Mouse (Mus musculus): Measurements from ENCODE around the gene Rnf167. TPM values are rescaled to one million over a fixed set of nuclear protein-coding genes. Genes with fewer than 3 reads are reported as not detected.
A peak's percentile ranks its signal among the peaks of the same experiment; 100 is the strongest.

Rnf167 gene
- polyA plus RNA-seq, 1 experiment from 2014 or later = 101 TPM

DNA sequence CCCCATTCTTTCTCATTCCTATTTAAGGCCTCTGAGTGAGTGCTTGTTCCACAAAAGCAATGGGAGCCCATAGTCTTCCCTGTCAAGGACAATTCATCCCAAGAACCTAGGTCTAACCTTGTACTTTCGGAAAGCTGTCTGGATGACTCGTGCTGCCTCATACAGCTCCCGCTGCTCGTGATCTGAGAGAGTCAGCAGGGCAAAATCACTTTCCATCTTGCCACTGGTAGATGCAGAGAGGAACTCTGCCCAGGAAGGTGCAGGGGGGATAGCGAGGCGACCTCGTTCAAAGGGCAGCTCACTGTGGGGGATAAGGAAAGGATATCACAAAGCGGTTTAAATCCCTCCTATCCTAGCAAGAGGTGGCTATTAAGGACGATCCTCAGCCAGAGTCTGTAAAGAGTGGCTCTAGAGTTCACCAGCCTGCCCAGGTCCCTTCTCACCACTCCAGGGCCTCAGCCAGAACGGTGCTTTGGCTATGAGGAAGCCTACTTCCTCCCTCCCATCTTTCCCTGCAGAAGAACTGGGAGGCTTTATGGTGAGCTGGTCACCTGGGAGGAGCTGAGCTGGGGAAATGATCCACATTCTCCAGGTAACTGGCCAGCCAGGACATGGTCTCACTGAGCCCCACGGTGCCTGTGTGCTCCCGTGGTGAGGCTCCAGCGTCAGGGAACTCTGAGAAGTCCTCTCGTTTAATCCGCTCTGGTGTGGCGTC lies 24.5 kb downstream of the Rnf167 start:
- Histone ChIP-seq H3K9me3 (no peaks in the 10 kb centered on the region), H3K9ac (0 out of 2 replicates have a peak overlapping the region, but pooled peaks have one; percentile 5), H3K27ac (no peak overlapping the region), H3K27me3 (replicated peaks) (no peaks in the 10 kb centered on the region), H3K4me1 (peaks cover 26% of the 10 kb centered on the region), H3K36me3 (peaks cover 37% of the 10 kb centered on the region), H3K4me2 (replicated peaks) (peak overlapping the region; percentile 77), H3K4me3 (no peak overlapping the region)
- WGBS = 86% methylated on average over 16 of the region's 16 CpGs
- ATAC-seq (ENCODE audit: low FRiP score, low read depth) = no peak

DNA sequence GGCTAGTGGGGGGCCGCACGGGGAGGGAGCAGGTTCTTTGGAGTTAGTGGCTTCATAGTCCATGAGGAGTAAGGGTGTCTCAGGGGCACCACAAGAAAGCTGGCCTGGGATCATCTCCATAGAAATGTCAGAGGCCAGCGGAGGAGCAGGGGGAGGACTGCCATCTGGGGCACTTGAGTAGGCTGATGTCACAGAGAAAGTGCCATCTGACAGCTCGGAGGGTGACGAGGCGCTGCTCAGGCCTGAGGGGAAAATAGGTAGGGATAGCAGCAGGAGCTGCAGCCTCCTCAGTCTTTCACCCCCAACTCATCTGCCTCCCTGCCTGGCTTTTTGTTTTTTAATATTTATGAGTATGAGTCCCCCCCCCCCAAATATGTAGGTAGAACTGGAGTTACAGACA lies 27.0 kb downstream of the Rnf167 start:
- H3K27me3 ChIP-seq (replicated peaks) = no peaks in the 10 kb centered on the region
- no peak overlapping the region for H3K4me3 ChIP-seq
- H3K4me2 ChIP-seq (replicated peaks) = no peak overlapping the region
- no peaks in the 10 kb centered on the region for H3K9me3 ChIP-seq
- WGBS = 64% methylated on average over 6 of the region's 6 CpGs
- peaks cover 18% of the 10 kb centered on the region for H3K4me1 ChIP-seq
- H3K9ac ChIP-seq = no peak overlapping the region
- no peak for ATAC-seq (ENCODE audit: low FRiP score, low read depth)
- no peak overlapping the region for H3K27ac ChIP-seq
- H3K36me3 ChIP-seq = peaks cover 32% of the 10 kb centered on the region

DNA sequence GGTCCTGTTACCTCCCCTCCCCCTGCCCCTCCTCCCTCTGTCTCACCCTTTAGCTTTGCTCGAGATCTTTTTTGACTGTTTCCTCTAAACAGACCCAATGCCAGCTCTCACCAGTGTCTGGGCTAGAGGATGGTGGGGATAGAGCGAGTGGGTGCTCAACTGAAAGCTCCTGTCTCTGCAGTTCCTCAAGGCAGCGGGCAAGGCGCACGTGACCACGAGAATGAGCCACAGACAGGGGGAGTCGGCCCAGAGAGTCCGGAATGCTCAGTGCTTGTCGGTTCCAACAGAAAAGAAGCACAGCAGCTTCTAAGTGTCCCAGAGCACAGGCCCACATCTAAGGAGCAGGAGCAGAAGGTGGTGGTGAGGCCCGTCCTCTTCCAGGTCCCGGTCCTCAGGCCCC lies 27.5 kb downstream of the Rnf167 start:
- Histone ChIP-seq H3K4me2 (replicated peaks) (no peak overlapping the region), H3K36me3 (peaks cover 32% of the 10 kb centered on the region), H3K4me3 (no peak overlapping the region), H3K4me1 (peaks cover 18% of the 10 kb centered on the region), H3K9ac (no peak overlapping the region), H3K27me3 (replicated peaks) (no peaks in the 10 kb centered on the region), H3K27ac (no peak overlapping the region), H3K9me3 (no peaks in the 10 kb centered on the region)
- 78% methylated on average over 11 of the region's 11 CpGs for WGBS
- no peak for ATAC-seq (ENCODE audit: low FRiP score, low read depth)

DNA sequence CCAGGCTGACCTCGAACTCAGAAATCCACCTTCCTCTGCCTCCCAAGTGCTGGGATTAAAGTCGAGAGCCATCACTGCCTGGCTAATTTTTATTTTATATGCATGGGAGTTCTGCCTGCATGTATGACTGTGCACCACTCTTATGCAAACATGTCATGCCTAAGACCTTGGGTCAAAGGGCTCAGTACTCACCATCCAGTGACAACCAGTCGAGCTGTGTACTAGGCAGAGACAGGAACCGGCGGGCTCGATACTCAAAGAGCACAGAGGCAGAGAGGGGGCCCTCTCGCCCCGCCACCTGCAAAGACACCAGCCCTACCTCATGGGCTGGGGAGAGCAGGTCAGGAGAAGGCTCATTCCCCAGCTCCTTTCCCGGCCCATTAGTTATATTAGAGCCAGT lies 31.1 kb downstream of the Rnf167 start:
- 87% methylated on average over 9 of the region's 9 CpGs for WGBS
- Histone ChIP-seq H3K4me2 (replicated peaks) (no peak overlapping the region), H3K9me3 (no peaks in the 10 kb centered on the region), H3K4me3 (no peak overlapping the region), H3K27me3 (replicated peaks) (no peaks in the 10 kb centered on the region), H3K4me1 (peaks cover 11% of the 10 kb centered on the region), H3K9ac (no peak overlapping the region), H3K36me3 (peaks cover 46% of the 10 kb centered on the region), H3K27ac (no peak overlapping the region)
- no peak for ATAC-seq (ENCODE audit: low FRiP score, low read depth)

DNA sequence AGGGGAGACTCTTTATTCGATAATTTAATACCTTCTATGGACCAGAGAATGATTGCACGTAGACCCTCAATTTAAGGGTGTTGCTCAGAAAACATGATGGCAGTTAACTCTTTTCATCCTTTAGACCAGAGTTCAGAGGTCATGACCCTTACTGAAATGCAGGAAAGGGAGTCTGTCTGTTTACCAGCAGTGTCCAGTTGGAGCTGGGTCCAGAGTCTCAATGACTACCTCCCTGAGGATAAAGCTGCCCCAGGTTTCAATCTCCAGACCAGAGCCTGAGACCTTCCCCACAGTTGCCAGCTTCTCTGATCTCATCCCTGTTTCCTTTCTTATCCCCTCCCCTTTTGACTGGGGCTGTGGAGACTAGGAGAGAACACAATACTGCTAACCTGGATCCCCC lies 31.5 kb downstream of the Rnf167 start:
- H3K27ac ChIP-seq = no peak overlapping the region
- no peak for ATAC-seq (ENCODE audit: low FRiP score, low read depth)
- H3K9me3 ChIP-seq = no peaks in the 10 kb centered on the region
- peaks cover 11% of the 10 kb centered on the region for H3K4me1 ChIP-seq
- no peak overlapping the region for H3K4me2 ChIP-seq (replicated peaks)
- H3K36me3 ChIP-seq = peaks cover 50% of the 10 kb centered on the region
- 67% methylated on average over 2 of the region's 2 CpGs for WGBS
- H3K9ac ChIP-seq = no peak overlapping the region
- H3K4me3 ChIP-seq = no peak overlapping the region
- no peaks in the 10 kb centered on the region for H3K27me3 ChIP-seq (replicated peaks)

DNA sequence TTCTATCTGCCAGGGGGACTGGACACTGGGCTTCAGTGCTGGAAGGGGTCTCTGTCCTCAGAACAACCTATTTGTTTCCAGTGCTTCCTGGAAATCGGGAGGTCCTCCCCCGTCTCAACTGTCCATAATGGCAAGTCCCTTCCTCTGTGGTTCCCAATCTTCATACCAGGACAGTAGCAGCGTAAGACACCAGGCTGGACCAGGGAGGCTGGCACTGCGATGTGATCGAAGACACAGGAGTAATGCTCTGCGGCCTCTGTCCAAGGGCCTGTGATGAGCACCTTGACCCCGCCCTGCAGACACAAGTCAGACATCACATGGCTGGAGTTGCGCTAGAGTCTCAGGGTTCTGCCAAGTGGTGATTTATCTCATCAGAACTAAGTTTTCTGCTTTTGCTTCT lies 32.3 kb downstream of the Rnf167 start:
- Histone ChIP-seq H3K4me2 (replicated peaks) (no peak overlapping the region), H3K36me3 (peaks cover 57% of the 10 kb centered on the region), H3K9me3 (no peaks in the 10 kb centered on the region), H3K27ac (no peak overlapping the region), H3K9ac (no peak overlapping the region), H3K4me1 (peaks cover 11% of the 10 kb centered on the region), H3K27me3 (replicated peaks) (no peaks in the 10 kb centered on the region), H3K4me3 (no peak overlapping the region)
- ATAC-seq (ENCODE audit: low FRiP score, low read depth) = no peak
- WGBS = 96% methylated on average over 8 of the region's 8 CpGs

DNA sequence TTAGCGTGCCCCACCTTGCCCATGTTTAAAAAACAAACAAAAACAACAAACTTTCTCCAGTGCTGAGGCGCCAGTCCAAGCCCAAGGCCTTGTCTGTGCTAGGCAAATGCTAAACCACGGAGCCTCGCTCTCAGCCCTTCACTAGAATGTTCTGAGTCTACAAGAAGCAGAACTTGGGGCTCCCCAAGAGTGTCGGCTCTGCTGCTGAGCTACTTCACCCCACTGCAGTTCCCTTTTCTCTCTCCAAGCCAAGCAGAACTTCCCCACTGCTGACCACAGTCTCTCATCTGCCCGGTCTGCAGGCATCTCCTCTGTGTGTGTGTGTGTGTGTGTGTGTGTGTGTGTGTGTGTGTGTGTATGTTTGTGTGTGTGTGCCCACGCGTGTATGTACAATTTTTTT lies 32.9 kb downstream of the Rnf167 start:
- Histone ChIP-seq H3K9me3 (no peaks in the 10 kb centered on the region), H3K27ac (no peak overlapping the region), H3K4me1 (peaks cover 11% of the 10 kb centered on the region), H3K9ac (no peak overlapping the region), H3K36me3 (peaks cover 58% of the 10 kb centered on the region), H3K4me3 (no peak overlapping the region), H3K4me2 (replicated peaks) (no peak overlapping the region), H3K27me3 (replicated peaks) (no peaks in the 10 kb centered on the region)
- no peak for ATAC-seq (ENCODE audit: low FRiP score, low read depth)
- 94% methylated on average over 8 of the region's 8 CpGs for WGBS

DNA sequence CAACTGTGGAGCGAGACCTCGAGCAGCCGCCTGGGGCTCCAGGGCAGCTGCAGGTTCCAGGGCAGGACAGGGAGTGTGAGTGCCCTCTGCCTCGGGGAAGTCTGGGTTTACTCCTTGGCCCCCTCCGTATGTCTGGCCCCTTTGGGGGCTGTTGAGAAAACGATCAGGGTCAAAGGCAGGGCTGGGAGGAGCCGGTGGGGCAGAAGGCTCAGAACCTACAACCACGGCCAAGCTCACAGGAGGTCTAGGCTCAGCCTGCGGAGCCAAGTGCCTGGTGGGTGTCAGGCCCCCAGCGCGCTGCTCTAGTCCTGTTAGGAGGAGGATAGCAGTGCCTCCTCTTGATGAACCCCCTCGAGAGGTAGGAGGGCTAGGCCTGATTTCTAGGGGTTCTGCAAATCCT lies 34.1 kb downstream of the Rnf167 start:
- Histone ChIP-seq H3K4me2 (replicated peaks) (no peak overlapping the region), H3K9me3 (no peaks in the 10 kb centered on the region), H3K27me3 (replicated peaks) (no peaks in the 10 kb centered on the region), H3K36me3 (peaks cover 55% of the 10 kb centered on the region), H3K27ac (no peak overlapping the region), H3K4me3 (no peak overlapping the region), H3K4me1 (peaks cover 11% of the 10 kb centered on the region), H3K9ac (no peak overlapping the region)
- WGBS = 61% methylated on average over 12 of the region's 12 CpGs
- no peak for ATAC-seq (ENCODE audit: low FRiP score, low read depth)

DNA sequence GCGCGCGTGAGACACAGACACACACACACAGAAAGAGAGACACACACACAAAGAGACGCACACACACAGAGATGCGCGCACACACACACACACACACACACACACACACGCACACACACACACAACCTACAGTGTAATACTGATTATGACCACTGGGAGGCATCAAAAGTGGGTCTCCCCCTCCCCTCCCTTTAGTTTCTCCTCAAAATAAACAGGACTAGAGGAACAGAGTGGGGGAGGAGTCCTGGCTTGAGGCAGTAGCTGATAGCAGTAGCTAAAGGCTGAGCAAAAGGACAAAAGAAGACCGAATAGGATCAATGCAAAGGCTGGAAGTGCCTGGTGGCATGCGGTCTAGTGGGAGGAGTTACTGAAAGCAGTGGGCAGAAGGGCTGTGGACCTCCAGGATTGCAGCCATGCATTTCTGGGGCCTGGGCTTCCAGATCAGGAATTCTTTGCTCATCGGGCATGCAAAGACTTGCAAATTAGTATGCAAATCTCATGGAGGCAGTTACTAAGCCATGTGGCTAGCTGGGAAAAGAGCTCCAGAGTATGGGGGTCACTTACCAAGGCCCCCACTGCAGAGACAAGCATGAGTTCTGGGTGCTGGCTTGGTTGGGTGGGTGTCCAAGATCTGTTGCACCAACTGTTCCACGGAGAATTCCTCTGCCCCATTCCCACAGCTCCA lies 35.0 kb downstream of the Rnf167 start:
- Histone ChIP-seq H3K27me3 (replicated peaks) (no peaks in the 10 kb centered on the region), H3K4me3 (no peak overlapping the region), H3K9me3 (no peaks in the 10 kb centered on the region), H3K27ac (no peak overlapping the region), H3K4me1 (peaks cover 13% of the 10 kb centered on the region), H3K4me2 (replicated peaks) (0 out of 2 replicates have a peak overlapping the region, but pooled peaks have one; percentile 14), H3K9ac (0 out of 2 replicates have a peak overlapping the region, but pooled peaks have one; percentile 18), H3K36me3 (peaks cover 51% of the 10 kb centered on the region)
- 23% methylated on average over 11 of the region's 11 CpGs for WGBS
- peak; percentile 78 for ATAC-seq (ENCODE audit: low FRiP score, low read depth)

DNA sequence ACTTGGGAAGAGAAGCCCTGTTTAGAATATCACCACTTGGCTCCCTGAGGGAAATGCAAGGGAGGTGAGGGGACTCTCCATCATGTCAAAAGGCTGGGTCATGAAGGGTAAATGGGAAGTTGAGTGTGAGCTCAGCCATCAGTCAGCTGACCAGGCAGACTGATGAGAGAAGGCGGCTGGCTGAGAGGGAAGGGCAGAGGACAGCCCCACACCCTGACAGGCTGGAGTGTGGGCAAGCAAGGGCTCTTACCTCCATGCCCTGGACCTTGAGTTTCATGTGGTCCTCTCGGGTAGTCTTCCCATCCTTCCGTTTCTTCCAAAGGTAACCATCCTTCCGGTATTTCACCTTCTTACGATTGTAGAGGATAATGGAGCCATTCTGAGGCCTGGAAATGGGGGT lies 36.6 kb downstream of the Rnf167 start:
- 94% methylated on average over 5 of the region's 5 CpGs for WGBS
- Histone ChIP-seq H3K9ac (no peak overlapping the region), H3K36me3 (peaks cover 48% of the 10 kb centered on the region)

DNA sequence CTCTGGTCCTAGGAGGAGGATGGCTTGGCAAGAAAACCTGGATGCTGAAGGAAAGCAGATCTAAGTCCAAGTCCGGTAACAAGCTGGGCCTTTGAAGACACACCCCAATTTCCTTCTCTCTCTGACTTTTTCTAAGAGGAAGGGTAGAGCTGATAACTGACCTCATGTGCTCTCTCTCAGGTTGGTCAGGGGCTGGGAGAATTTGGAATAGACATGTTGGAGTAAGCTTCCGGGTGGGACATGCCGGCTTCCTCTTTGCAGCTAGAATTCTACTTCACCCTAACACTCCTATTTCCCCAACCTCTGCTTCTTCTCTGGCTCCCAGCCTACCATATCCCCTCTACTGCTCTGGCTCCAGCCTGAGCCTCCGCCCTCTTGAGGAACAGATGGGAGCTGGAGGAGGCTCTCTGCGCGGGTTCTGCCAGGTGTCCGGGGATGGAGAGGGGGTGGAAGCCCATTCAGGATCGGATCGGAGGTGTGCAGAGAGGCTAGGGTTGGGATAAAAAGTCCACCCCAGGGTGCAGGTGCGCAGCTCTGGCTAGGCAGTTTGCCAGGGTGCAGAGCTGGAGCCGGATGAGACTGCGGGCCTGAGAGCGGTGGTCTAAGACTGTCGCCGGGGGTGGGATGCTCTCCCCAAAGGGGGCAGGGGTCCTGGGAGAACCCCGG lies 40.0 kb downstream of the Rnf167 start:
- WGBS = 4% methylated on average over 16 of the region's 16 CpGs
- peak overlapping the region; percentile 78 for H3K4me3 ChIP-seq
- peak; percentile 69 for ATAC-seq (ENCODE audit: low FRiP score, low read depth)

More for the DNA sequence above, 36.6 kb downstream of the Rnf167 start:
- no peak overlapping the region for H3K27ac ChIP-seq
- no peaks in the 10 kb centered on the region for H3K27me3 ChIP-seq (replicated peaks)
- ATAC-seq (ENCODE audit: low FRiP score, low read depth) = no peak
- peaks cover 20% of the 10 kb centered on the region for H3K4me1 ChIP-seq
- no peaks in the 10 kb centered on the region for H3K9me3 ChIP-seq
- H3K4me2 ChIP-seq (replicated peaks) = no peak overlapping the region
- no peak overlapping the region; the same call in 1 of the 2 replicates for H3K4me3 ChIP-seq

DNA sequence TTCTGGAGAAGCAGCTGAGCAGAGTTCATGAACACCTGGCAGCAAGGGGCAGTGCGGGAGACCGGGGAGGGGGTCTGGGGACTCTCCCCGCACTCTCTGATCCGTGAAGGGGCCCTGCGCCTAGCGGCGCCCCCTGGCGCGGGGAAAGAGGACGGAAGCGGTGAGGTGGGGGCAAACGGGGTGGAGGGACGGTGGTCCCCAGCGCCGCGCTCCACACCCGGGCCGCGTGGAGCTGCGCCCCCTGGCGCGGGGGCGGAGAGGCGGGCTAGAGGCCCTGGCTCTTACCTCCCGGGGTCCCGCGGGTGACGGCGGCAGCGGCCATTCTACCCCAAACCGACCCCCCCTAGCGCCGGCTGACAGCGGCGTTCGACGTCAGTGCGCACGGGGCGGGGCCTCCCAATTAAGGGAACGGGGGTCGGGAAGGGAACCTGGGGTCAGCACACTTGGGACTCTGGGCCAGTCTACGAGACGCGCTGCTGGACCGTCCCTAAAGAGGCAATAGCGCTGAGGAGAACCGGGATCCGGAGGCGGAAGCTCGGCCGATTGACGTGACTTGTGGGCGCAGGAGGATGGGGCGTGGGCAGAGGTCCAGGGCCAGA lies 40.7 kb downstream of the Rnf167 start, which contains the start of gene Camta2:
Gene Camta2, minus strand, starts transcription at position 505 of the 599 bp plus-strand sequence.
- Histone ChIP-seq H3K27ac (peak within 1 kb of the TSS; percentile 55; the same call in 1 of the 2 replicates), H3K9me3 (no peaks in the 10 kb centered on the region), H3K4me2 (replicated peaks) (peak within 1 kb of the TSS; percentile 91), H3K4me3 (peak within 1 kb of the TSS; percentile 78), H3K4me1 (peaks cover 13% of the 10 kb centered on the region), H3K36me3 (peaks cover 28% of the 10 kb centered on the region), H3K27me3 (replicated peaks) (no peaks in the 10 kb centered on the region), H3K9ac (peak within 1 kb of the TSS; percentile 82)
- WGBS = under 1% methylated on average over 55 of the region's 55 CpGs
- ATAC-seq (ENCODE audit: low FRiP score, low read depth) = peak; percentile 86

More for the DNA sequence above, 40.0 kb downstream of the Rnf167 start:
- Histone ChIP-seq H3K4me2 (replicated peaks) (peak overlapping the region; percentile 91), H3K9me3 (no peaks in the 10 kb centered on the region), H3K4me1 (peaks cover 20% of the 10 kb centered on the region), H3K27me3 (replicated peaks) (no peaks in the 10 kb centered on the region), H3K9ac (peak overlapping the region; percentile 82), H3K36me3 (peaks cover 34% of the 10 kb centered on the region), H3K27ac (peak overlapping the region; percentile 55; the same call in 1 of the 2 replicates)

Data from neural tube, embryonic 12.5 days (tissue).